17 mouse cellular contexts compared by ENCODE assay signal in the genomic region with DNA sequence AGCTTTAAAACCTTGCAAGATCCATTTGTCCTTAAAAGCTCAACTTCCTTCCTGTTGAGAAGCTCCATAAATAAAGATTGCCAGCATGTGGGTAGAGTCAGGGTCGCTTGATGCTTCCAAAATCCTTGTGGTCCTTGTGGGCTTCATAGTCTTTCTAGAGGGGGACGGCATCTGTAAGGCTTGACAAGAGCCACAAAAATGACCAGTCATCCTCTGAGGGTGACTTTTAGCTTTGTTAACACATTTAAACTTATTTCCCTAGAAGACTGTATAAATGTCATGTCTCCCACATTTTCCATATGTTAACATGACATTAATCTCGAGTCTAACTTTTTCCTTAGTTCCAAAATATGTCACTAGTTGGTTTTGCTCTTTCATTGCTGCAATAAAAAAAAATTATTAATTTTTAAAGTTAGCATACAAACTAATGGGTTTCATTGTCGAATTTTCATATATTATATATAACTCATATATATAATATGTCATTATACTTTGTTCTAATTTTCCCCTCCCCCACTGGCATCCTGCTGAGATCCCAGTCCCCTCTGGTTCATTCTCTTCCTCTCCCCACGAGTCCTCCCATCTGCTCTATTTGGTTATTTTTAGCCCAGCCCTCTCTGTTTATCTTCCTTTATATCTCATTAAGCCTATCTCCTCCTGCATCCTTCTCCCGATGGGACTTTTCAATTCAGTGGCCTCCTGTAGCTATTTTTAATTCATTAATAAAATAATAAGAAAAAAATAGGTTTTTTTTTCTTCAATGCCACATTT.
DNase-seq lines count a peak whose midpoint lies in the region.
"Had no signal": no experiment of that assay in that cellular context is flagged by ENCODE, and none has a peak within 500 bp of the region (broad histone marks: within the 10 kb centered on the region; RNA-seq: fewer than 3 reads in every experiment).

No protein-coding gene starts in this region.

- DNase-seq in 416B (ENCODE audit: low read depth) = peak; percentile 31
- DNase-seq in brain, adult 2 months (ENCODE audit: low read depth, low spot score) = peak; percentile 65
- DNase-seq in cerebellum, adult 8-10 months = peak; percentile 39
- DNase-seq in cerebellum, postnatal 25 days = peak; percentile 49 to 78
- DNase-seq in frontal cortex, postnatal 10 days (ENCODE audit: low spot score in 2 of 2) = no peak
- no peak for DNase-seq in urinary bladder, postnatal 10 days (ENCODE audit: low spot score)
- DNase-seq: adrenal gland, adult 8-10 months; gastrocnemius, postnatal 10 days; heart, postnatal 14 days; kidney, adult 9 months; kidney, postnatal 25 days; left cerebral cortex, postnatal 4 days; liver, embryonic 13.5 days; lung, adult 18-20 months; lung, postnatal 10 days; thymus, adult 2 months; thymus, postnatal 36 days had no signal

Comparison
In these comparisons a context has a peak if more than half of its experiments do, and no peak if none do; other contexts are left out.
1. DNase-seq: peak in 416B (single experiment), brain, adult 2 months (single experiment), cerebellum, adult 8-10 months (single experiment) and cerebellum, postnatal 25 days (2 of 2); none in frontal cortex, postnatal 10 days (0 of 2) and urinary bladder, postnatal 10 days (single experiment).